In genomic region chr13:70654091-70654770, GRCm38 (mm10) we compare ENCODE assay signal across 8 mouse cellular contexts. TPM values are rescaled to one million over a fixed set of nuclear protein-coding genes. Genes with fewer than 3 reads are reported as not detected.
DNase-seq lines count a peak whose midpoint lies in the region; ATAC-seq and TF ChIP-seq lines count a peak whose summit lies in the region.

No protein-coding gene starts in this region.

- intact Hi-C loops in heart, postnatal 14 days (cut with DNase I) = no loop called here

- DNase-seq in 416B (ENCODE audit: low read depth) = peak; percentile 37
- DNase-seq in adrenal gland, postnatal 36 days = peak; percentile 34 to 51
- DNase-seq in heart, postnatal 14 days = peak; percentile 54 to 70
- DNase-seq in cerebellum, postnatal 25 days = no peak
- no peak for DNase-seq in forebrain, postnatal 0 days

- 36% methylated on average over 5 of the region's 5 CpGs for WGBS in limb, embryonic 15.5 days
- WGBS in forebrain, postnatal 0 days = 77% methylated on average over 5 of the region's 5 CpGs
- WGBS in hindbrain, embryonic 12.5 days = 67% methylated on average over 5 of the region's 5 CpGs
- 74% methylated on average over 5 of the region's 5 CpGs for WGBS in forebrain, embryonic 15.5 days

- H3K36me3 ChIP-seq in limb, embryonic 15.5 days = no peaks in the 10 kb centered on the region
- H3K36me3 ChIP-seq in forebrain, postnatal 0 days (ENCODE audit: insufficient read depth) = no peaks in the 10 kb centered on the region
- H3K36me3 ChIP-seq in hindbrain, embryonic 12.5 days = no peaks in the 10 kb centered on the region
- H3K36me3 ChIP-seq in forebrain, embryonic 15.5 days = no peaks in the 10 kb centered on the region

- no peak overlapping the region for H3K4me3 ChIP-seq in limb, embryonic 15.5 days
- H3K4me3 ChIP-seq in forebrain, postnatal 0 days (ENCODE audit: low read depth, low read length) = no peak overlapping the region
- no peak overlapping the region for H3K4me3 ChIP-seq in hindbrain, embryonic 12.5 days
- H3K4me3 ChIP-seq in forebrain, embryonic 15.5 days = no peak overlapping the region

- no peak overlapping the region for H3K4me2 ChIP-seq in limb, embryonic 15.5 days
- no peak overlapping the region for H3K4me2 ChIP-seq in forebrain, postnatal 0 days (ENCODE audit: low read depth)
- H3K4me2 ChIP-seq in hindbrain, embryonic 12.5 days (replicated peaks) = no peak overlapping the region
- H3K4me2 ChIP-seq in forebrain, embryonic 15.5 days (replicated peaks) = no peak overlapping the region

- peak overlapping the region; percentile 54; the same call in 1 of the 2 replicates for H3K27ac ChIP-seq in limb, embryonic 15.5 days
- H3K27ac ChIP-seq in forebrain, postnatal 0 days (ENCODE audit: low read depth, low read length) = no peak overlapping the region
- H3K27ac ChIP-seq in hindbrain, embryonic 12.5 days = no peak overlapping the region
- no peak overlapping the region for H3K27ac ChIP-seq in forebrain, embryonic 15.5 days (replicated peaks)

- no peaks in the 10 kb centered on the region for H3K27me3 ChIP-seq in limb, embryonic 15.5 days
- no peaks in the 10 kb centered on the region for H3K27me3 ChIP-seq in forebrain, postnatal 0 days (ENCODE audit: insufficient read depth, low read length)
- H3K27me3 ChIP-seq in hindbrain, embryonic 12.5 days = no peaks in the 10 kb centered on the region
- H3K27me3 ChIP-seq in forebrain, embryonic 15.5 days = no peaks in the 10 kb centered on the region

- TF ChIP-seq CTCF in forebrain, postnatal 0 days (IDR thresholded peaks at IDR 0.05; ENCODE audit: low read depth) = no peak

- no peaks in the 10 kb centered on the region for H3K9me3 ChIP-seq in limb, embryonic 15.5 days
- H3K9me3 ChIP-seq in forebrain, postnatal 0 days (ENCODE audit: low read length) = no peaks in the 10 kb centered on the region
- no peaks in the 10 kb centered on the region for H3K9me3 ChIP-seq in hindbrain, embryonic 12.5 days (replicated peaks)
- H3K9me3 ChIP-seq in forebrain, embryonic 15.5 days = no peaks in the 10 kb centered on the region

- 0 out of 2 replicates have a peak, but pooled peaks have one; percentile 30 for ATAC-seq in limb, embryonic 15.5 days (ENCODE audit: insufficient number of reproducible peaks, low FRiP score, low TSS enrichment, low read depth)
- ATAC-seq in forebrain, postnatal 0 days = no peak
- no peak for ATAC-seq in hindbrain, embryonic 12.5 days (ENCODE audit: low FRiP score)
- no peak for ATAC-seq in forebrain, embryonic 15.5 days (replicated peaks)

- H3K4me1 ChIP-seq in limb, embryonic 15.5 days = peaks cover 6% of the 10 kb centered on the region
- H3K4me1 ChIP-seq in forebrain, postnatal 0 days (ENCODE audit: insufficient read depth) = no peaks in the 10 kb centered on the region
- peaks cover 4% of the 10 kb centered on the region; the same call in 1 of the 2 replicates for H3K4me1 ChIP-seq in hindbrain, embryonic 12.5 days
- H3K4me1 ChIP-seq in forebrain, embryonic 15.5 days = no peaks in the 10 kb centered on the region

- H3K9ac ChIP-seq in limb, embryonic 15.5 days = no peak overlapping the region
- no peak overlapping the region for H3K9ac ChIP-seq in forebrain, postnatal 0 days
- no peak overlapping the region for H3K9ac ChIP-seq in hindbrain, embryonic 12.5 days
- H3K9ac ChIP-seq in forebrain, embryonic 15.5 days (replicated peaks) = no peak overlapping the region

RNA-seq across cellular contexts. Expression of gene Ice1, which starts 16.8 kb away (rescaled TPM):
- 10 to 100 TPM; 27.5 TPM for total RNA-seq in adrenal gland, postnatal 36 days (2021)
- total RNA-seq in heart, postnatal 14 days (2021) = 10 to 100 TPM; 30.3 to 32.7 TPM
- 15.4 and 16.9 TPM in 2 replicates for polyA plus RNA-seq in limb, embryonic 15.5 days (2015; fragmentation: Nextera tagmentation; extraction: Ambion mirVana)
- total RNA-seq in forebrain, postnatal 0 days (2014; rRNA removed) = 68.0 and 82.5 TPM in 2 replicates
- 18.4 and 21.0 TPM in 2 replicates for polyA plus RNA-seq in forebrain, postnatal 0 days (2015; fragmentation: Nextera tagmentation; extraction: Ambion mirVana)
- 34.5 and 37.2 TPM in 2 replicates for polyA plus RNA-seq in hindbrain, embryonic 12.5 days (2016; fragmentation: Nextera tagmentation; extraction: Ambion mirVana)
- 31.3 and 31.4 TPM in 2 replicates for polyA plus RNA-seq in forebrain, embryonic 15.5 days (2015; fragmentation: Nextera tagmentation; extraction: Ambion mirVana)

Comparison
In these comparisons a context has a peak if more than half of its experiments do, and no peak if none do; other contexts are left out.
1. DNase-seq: peak in 416B (single experiment), adrenal gland, postnatal 36 days (2 of 2) and heart, postnatal 14 days (2 of 2); none in cerebellum, postnatal 25 days (0 of 2) and forebrain, postnatal 0 days (single experiment).